Mouse (Mus musculus): Measurements from ENCODE around the gene Rab14.

GRCm38 (mm10) chr2:35235021-35235420, 34.1 kb upstream of the Rab14 start:
- TF ChIP-seq CTCF (IDR thresholded peaks at IDR 0.05; ENCODE audit: borderline replicate concordance, control insufficient read depth, extremely low read depth, insufficient read depth, low read length, poor library complexity) (no peak), POLR2A (IDR thresholded peaks at IDR 0.05; ENCODE audit: control insufficient read depth, extremely low read depth, insufficient read depth, low read length, poor library complexity) (no peak)

Measured in thymus, adult 2 months (tissue).